Mouse (Mus musculus): Measurements from ENCODE around the gene AI661453.

Gene AI661453

GRCm38 (mm10) chr17:47466284-47466683 is 29.9 kb downstream of the AI661453 start:
- no peak for DNase-seq (ENCODE audit: low read depth, low spot score)

GRCm38 (mm10) chr17:47467659-47468058 is 31.2 kb downstream of the AI661453 start:
- DNase-seq (ENCODE audit: low read depth, low spot score): no peak

GRCm38 (mm10) chr17:47468063-47468462 is 31.6 kb downstream of the AI661453 start:
- DNase-seq (ENCODE audit: low read depth, low spot score): no peak

GRCm38 (mm10) chr17:47468466-47468865 is 32.1 kb downstream of the AI661453 start:
- DNase-seq (ENCODE audit: low read depth, low spot score): no peak

- DNase-seq (ENCODE audit: low read depth, low spot score): no peak
Measured at GRCm38 (mm10) chr17:47469642-47470041, 33.2 kb downstream of the AI661453 start.

- no peak for DNase-seq (ENCODE audit: low read depth, low spot score)
Measured at GRCm38 (mm10) chr17:47470121-47470520, 33.7 kb downstream of the AI661453 start.

GRCm38 (mm10) chr17:47470686-47471085 is 34.3 kb downstream of the AI661453 start:
- no peak for DNase-seq (ENCODE audit: low read depth, low spot score)

- DNase-seq (ENCODE audit: low read depth, low spot score): no peak
Measured at GRCm38 (mm10) chr17:47472435-47473350, 36.3 kb downstream of the AI661453 start.

- DNase-seq (ENCODE audit: low read depth, low spot score): no peak
Measured at GRCm38 (mm10) chr17:47473434-47473974, 37.1 kb downstream of the AI661453 start.

- no peak for DNase-seq (ENCODE audit: low read depth, low spot score)
Measured at GRCm38 (mm10) chr17:47474250-47474649, 37.8 kb downstream of the AI661453 start.

GRCm38 (mm10) chr17:47475181-47475580 is 38.8 kb downstream of the AI661453 start:
- no peak for DNase-seq (ENCODE audit: low read depth, low spot score)

GRCm38 (mm10) chr17:47475714-47476113 is 39.3 kb downstream of the AI661453 start:
- DNase-seq (ENCODE audit: low read depth, low spot score): no peak

- no peak for DNase-seq (ENCODE audit: low read depth, low spot score)
Measured at GRCm38 (mm10) chr17:47479887-47480286, 43.5 kb downstream of the AI661453 start.

- no peak for DNase-seq (ENCODE audit: low read depth, low spot score)
Measured at GRCm38 (mm10) chr17:47482401-47482800, 46.0 kb downstream of the AI661453 start.

- DNase-seq (ENCODE audit: low read depth, low spot score): no peak
Measured at GRCm38 (mm10) chr17:47484241-47484921, 48.0 kb downstream of the AI661453 start.

- DNase-seq (ENCODE audit: low read depth, low spot score): no peak
Measured at GRCm38 (mm10) chr17:47484993-47485392, 48.6 kb downstream of the AI661453 start.

- no peak for DNase-seq (ENCODE audit: low read depth, low spot score)
Measured at GRCm38 (mm10) chr17:47485791-47486190, 49.4 kb downstream of the AI661453 start.

- DNase-seq (ENCODE audit: low read depth, low spot score): no peak
Measured at GRCm38 (mm10) chr17:47490791-47491190, 54.4 kb downstream of the AI661453 start.

GRCm38 (mm10) chr17:47492731-47493130 is 56.3 kb downstream of the AI661453 start:
- DNase-seq (ENCODE audit: low read depth, low spot score): no peak

- DNase-seq (ENCODE audit: low read depth, low spot score): no peak
Measured at GRCm38 (mm10) chr17:47493653-47494052, 57.2 kb downstream of the AI661453 start.

- no peak for DNase-seq (ENCODE audit: low read depth, low spot score)
Measured at GRCm38 (mm10) chr17:47494132-47494531, 57.7 kb downstream of the AI661453 start.

GRCm38 (mm10) chr17:47501531-47501930 is 65.1 kb downstream of the AI661453 start:
- DNase-seq (ENCODE audit: low read depth, low spot score): no peak
